Mouse (Mus musculus): ENCODE data around the gene Bsx.

DNA sequence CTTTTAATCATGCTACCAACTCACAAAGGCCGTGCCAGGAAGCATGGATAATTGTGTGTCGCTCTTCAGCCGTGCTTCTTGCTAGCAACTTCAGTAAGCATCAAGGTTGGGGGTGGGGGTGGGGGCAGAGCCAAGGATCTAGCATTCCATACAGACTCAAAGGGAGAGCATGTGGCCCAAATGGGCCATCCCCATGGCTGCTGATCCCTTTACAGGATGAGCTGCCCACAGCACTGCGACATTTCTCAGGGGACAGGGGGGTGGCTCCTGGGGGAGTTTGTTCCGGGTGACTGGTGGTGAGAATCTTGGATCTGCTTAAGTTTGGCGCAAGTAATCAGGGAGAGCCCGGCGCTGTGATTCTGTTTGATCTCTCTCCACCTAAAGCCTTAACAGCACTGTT lies 33.5 kb downstream of the Bsx start:
- TF ChIP-seq CTCF (IDR thresholded peaks at IDR 0.05; ENCODE audit: control insufficient read depth, insufficient read depth, low read length) (no peak), POLR2A (IDR thresholded peaks at IDR 0.05; ENCODE audit: borderline replicate concordance, control insufficient read depth, low read depth, low read length) (no peak)

All from bone marrow, adult 2 months (tissue).